Mouse (Mus musculus) ovary, adult 18-20 months (tissue): ENCODE results near the gene Brat1.
"Not testable (repeated sequence)": the region's sequence is repeated elsewhere in the genome, so short reads cannot be mapped to it uniquely, and the experiment has no call there.

Experiments
- DNase-seq: peaks from one replicate; pipeline ENCODE4 v3.0.0; 2022; ENCODE audit warnings: low spot score, mixed read lengths

The Brat1 gene

DNA sequence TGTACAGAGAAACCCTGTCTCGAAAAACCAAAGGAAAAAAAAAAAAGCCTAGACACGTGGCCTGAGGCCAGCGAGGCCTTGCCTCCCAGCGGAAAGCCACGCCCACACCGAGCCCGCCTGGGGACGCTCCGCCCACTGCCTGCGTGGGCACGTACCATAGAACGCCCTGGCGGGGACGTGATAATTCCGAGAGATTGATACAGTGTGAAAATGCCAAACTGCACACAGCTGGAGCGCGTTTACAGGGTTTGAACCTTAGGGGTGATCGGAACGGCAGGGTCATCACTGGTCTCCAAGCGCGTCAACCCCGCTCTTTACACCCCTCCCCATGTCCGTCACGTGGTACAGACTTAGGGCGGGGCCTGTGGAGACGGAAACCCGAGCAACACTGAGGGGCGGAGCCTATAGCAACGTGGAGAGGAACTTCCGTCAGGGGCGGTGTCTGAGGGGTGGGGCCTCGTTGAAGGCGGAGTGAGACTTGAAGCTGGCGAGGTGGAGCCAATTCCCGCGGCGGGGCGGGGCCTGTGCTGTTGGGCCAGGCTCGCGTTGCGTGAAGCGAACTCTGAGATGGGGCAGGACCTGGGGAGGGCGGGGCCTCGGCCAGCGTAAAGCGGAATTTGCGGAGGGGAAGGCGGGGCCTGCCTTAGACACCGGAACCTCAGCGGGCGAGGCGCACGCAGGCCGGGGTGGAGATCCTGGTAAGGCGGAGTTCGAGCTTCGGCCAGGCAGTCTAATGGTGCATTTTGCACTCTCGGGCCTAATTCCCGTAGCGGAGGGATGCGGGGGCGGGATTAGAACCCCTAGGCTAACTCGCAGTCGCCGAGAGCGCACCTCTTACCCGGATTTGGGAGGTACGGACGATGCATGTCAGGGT lies at the start of gene Brat1:
Brat1 (plus strand) TSS at position 634 of the 874 bp plus-strand sequence.
- DNase-seq, result peak; percentile 100

DNA sequence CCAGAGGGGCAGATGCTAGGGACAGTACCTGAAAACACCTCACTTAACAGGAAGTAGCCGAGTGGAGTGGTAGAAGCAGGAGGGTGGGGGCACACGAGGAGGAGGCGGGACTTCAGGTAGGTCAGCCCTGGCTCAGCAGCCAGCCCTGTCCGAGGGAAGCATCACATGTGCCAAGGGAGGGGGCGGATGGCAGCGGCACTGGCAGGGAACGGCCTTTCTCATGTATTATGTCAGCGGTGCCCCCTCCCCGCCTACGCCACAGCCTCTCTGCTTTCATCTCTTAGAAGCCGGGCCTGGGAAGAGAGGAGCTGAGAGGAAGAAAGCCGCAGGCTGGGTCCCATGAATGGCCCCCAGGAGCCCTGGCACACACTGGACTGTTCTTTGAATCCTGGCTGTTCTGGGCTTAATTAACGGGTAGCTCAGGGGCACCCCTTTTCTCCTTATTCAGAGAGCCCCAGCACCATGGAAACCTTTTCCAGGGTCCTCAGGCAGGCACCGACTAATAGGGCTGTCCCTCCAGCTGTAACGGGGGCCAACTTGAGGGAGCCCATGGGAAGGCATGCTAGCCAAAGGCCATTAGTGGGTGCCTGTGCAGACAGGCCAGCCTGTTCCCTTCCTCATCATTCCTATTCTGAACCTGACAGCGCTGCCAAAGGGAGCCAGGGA lies 45.1 kb upstream of the Brat1 start:
- no peak for DNase-seq

DNA sequence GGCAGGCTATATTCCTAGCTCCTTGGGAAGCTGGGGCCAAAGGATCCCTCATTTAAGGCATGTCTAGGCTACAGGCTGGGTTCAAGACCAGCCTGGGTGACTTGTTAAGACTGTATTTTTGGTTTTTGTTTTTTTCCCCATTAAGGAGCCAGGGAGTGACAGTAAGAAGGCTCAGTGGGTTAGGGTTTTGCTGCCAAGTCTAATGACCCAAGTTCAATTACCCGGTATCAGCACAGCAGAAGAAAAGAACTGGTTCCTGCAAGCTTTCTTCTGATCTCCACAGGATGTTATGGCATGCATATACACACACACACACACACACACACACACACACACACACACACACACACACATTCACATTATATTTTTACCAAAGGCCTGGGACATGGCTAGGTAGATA lies 44.4 kb upstream of the Brat1 start:
- no peak for DNase-seq

DNA sequence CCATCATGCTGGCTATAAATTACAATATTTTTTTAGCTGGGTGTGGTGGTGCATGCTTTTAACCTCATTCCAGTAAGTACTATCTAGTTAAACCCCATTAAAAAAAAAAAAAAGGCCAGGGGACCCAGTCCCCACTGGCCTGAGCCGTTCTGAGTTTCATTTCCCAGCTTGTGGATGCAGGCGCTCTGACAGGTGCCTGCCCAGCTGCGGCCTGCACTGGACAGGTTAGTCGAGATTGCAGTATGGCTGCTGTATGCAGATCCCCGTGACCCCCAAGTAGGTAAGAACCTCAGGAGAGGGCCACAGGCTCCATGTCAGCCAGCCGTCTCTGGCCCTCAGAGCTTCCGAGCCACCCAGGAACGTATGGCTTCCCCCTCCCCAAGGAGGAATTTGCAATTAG lies 43.4 kb upstream of the Brat1 start:
- no peak for DNase-seq

DNA sequence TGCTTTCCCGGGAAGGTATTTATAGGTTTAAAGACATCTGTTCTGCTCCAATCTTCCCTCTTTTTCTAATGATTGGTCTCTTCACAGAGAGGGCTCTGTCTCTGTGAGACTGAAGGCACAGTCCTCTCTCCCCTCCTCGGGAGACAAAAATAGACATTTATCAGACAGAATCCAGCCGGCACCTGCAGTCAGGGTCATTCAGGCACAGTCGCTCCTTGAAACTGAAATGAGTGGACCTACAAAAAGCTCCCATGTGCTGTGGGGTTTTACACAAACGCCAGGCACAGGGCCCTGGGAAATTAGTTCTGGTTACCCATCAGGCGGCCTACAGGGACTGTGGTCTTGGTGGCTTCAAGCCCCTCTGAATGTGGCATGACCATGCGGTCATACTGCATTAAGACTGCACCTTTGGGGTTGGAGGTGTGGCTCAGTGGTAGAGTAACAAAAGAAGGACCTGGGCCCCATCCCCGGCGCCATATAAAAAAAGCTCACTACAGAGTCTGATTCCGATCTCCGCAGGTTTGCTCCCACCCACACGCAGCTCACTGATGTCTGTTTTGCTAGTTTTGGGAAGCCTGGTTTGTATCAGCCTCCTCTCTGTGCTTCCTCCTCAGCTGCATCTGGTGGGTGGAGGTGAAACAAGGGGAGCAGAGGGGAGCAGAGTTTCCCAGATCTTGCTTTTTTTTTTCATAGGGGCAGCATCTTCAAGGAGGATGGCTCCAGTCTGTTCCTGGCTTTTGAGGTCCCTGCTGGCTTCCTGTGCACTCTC lies 42.8 kb upstream of the Brat1 start:
- no peak for DNase-seq

DNA sequence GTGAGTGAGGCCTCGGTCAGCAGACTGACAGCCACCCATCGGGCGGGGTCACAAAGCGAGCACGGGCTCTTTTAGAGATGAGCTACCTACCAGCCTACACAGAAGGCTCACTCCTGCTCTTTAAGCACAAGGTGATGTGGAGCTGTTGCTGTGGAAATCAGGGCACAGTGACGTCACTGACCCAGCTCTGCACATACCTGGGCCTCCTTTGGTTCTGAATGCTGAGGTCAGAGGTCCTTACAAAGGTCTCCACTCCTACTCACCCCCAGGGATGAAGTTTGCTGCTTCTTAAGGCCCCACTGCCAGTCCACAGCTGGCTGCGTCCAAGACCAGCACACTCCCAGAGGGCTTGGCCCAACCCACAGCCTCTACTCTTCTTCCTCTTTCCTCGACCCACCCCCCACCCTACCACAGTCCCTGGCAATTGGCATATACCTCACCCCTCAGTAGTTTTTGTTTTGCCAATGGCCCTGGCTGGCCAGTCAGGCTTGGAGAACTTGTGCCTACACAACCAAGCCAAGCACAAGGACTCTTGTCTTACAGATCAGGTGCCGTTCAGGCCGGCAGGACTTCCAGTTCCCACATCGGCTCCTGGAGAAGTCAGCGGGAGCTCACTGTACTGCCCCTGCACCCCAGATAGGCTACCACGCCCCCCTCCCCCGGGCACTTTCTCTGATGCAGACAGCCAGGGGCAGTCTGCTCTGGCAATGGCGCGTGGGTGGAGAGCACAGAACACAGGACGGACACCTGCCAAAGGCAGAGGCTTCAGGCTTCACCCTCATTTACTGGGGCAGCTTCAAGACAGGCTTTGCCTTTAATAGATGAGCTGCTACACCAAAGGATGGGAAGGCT lies 41.8 kb upstream of the Brat1 start:
- DNase-seq, result no peak

GRCm38 (mm10) chr5:140663621-140664180 lies 41.1 kb upstream of the Brat1 start:
- DNase-seq, result peak; percentile 35

- DNase-seq, result no peak
Observed at GRCm38 (mm10) chr5:140672115-140672514, 32.7 kb upstream of the Brat1 start.

- DNase-seq, result not testable (repeated sequence)
Observed at GRCm38 (mm10) chr5:140672603-140673002, 32.2 kb upstream of the Brat1 start.

DNA sequence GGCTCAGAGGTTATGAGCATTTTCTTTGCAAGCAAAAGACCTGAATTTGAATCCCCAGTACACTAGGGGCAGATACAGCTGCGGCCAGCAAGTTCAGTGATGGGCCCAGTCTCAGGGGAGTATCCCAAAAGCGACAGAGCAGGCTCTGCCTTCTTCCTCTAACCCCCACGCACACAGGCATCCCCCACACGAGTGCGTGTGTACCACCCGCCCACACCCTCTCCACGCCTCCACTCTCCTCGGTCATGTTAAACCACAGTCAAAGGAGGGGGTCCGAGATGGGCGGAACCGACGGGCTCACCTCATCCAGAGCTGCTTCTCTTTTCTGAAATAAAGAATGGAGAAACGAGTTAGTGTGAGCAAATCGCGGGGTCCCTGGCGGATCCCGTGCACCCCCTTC lies 30.8 kb upstream of the Brat1 start:
- no peak for DNase-seq

GRCm38 (mm10) chr5:140675079-140675478 lies 29.7 kb upstream of the Brat1 start:
- no peak for DNase-seq

- no peak for DNase-seq
Observed at GRCm38 (mm10) chr5:140675640-140676039, 29.2 kb upstream of the Brat1 start.

DNA sequence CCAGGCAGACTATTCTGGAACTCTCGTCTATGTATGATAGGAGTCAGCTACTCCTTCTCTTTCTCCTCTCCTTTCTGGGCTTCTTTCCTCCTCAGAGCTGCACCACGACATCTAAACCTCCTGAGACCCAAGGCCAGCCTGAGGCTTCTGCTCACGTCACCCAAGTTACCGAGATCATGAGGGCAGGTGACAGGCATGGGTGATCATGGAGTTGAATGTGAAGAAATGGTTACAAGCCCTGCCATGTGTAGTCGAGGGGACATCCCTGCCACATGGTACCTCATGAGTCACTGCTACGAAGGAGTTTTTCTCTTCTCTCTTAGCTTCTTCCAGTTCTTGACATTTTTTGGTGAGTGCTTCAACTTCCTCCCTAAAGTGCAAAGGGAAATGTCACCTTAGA lies 27.7 kb upstream of the Brat1 start:
- no peak for DNase-seq

DNA sequence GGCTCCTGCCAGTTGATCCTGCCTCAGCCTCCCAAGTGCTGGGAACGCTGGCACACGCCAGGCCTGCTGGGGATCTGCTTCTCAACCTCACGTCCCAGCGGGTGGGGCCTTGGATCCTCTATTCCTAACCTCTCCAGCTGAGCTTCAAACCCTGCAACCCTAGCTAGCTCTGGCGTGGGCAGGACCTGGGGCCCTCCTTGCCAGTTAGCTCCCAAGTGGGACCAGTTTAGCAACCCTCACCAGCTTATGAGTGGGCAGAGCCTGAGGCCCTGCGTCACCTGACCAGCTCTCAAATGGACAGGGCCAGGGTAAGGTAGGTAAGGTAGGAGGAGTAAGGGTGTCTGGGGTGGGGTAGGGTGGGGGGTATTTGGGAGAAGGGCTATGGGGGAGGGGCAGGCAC lies 24.8 kb upstream of the Brat1 start:
- no peak for DNase-seq

DNA sequence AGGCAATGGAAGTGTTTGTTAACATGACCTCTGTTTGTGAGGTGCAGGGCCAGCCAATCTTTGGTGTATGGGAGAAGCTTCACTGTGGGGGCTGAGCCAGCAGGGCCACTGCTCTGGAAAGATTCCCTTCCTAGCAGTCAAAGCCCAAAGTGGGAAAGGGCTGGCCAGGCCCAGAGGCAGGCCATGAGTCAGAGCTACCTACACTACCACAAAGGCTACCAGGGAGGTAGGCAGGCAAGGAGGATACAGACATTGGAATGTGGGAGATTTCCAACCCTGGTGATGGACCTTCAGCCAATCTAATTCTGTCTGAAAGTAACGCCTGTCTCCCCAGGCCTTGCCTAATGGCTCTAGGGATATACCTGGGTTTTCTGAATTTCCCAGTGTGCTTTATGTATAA lies 23.9 kb upstream of the Brat1 start:
- DNase-seq, result no peak

GRCm38 (mm10) chr5:140682113-140682512 lies 22.7 kb upstream of the Brat1 start:
- DNase-seq, result no peak

GRCm38 (mm10) chr5:140684343-140685148 lies 20.3 kb upstream of the Brat1 start:
- DNase-seq, result no peak

DNA sequence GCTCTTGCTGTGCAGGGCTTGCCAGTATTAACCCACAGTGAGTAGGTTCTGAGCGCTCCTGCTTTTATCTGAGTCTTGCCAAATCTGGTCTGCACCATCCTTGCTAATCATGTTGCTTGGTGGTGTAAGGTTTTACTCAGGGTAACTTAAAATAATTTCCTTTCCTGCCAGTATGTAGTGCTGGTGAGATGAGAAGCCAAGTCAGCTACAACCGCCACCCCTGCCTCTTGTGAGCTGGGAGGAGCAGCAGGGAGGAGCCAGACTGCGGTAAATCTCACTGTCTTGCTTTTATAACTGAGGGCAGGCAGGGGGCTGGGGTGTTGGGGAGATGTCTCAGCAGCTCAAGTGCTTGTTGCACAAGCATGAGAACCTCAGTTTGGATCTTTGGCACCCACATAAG lies 16.4 kb upstream of the Brat1 start:
- DNase-seq, result no peak

DNA sequence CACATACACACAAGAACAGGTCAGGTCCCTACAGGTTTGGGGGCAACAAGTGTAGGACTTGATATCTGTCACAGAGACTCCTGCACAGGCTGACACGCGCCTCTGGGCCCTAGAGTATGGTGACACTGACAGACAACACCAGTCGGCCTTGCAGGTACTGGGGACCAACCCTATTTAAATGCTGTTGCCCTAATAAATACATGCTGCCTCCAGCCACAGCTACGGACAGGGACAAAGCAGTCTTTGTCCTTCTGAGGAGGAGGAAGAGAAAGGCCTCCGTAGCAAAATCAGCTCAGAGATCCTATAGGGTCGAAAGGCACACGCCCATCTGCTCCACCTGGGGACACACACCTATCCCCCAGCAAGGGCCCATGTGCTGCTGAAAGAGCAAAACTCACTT lies 8.8 kb upstream of the Brat1 start:
- DNase-seq, result no peak

- DNase-seq, result no peak
Observed at GRCm38 (mm10) chr5:140699776-140700175, 5.0 kb upstream of the Brat1 start.

DNA sequence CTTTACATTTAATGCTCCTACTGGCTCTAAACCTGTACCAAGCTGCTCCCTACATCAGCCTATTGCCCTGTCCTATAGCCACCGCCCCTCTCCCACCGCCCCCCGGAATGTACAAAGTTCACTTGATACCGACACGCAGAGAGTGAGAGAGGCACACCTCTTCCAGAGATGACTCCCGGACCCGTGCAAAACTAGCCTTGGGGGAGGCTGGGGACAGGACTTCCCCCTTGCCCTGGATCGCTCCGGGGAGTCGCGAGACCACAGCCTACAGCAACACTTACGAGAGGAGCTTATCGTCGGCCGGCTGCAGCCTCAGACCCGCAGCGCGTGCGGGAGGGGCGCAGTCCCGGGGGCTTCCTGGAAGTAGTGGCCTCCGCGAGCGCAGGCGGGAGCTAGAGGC lies 3.1 kb upstream of the Brat1 start:
- no peak for DNase-seq
